ENCODE assay signal across 13 mouse cellular contexts in genomic region chr10:19994469-19995450, GRCm38 (mm10).
A peak's percentile ranks its signal among the peaks of the same experiment; 100 is the strongest.
DNase-seq lines count a peak whose midpoint lies in the region; ATAC-seq and TF ChIP-seq lines count a peak whose summit lies in the region.
"Had no signal": no experiment of that assay in that cellular context is flagged by ENCODE, and none has a peak within 500 bp of the region (broad histone marks: within the 10 kb centered on the region; RNA-seq: fewer than 3 reads in every experiment).

No protein-coding gene starts in this region.

- H3K4me3 ChIP-seq in layer of hippocampus, adult 2 months = no peak overlapping the region
- H3K4me3 ChIP-seq in lung, postnatal 0 days (ENCODE audit: low read depth, low read length) = no peak overlapping the region
- H3K4me3 ChIP-seq: erythroblast, embryonic 14.5 days; liver, embryonic 13.5 days had no signal

- no peak for TF ChIP-seq CTCF in layer of hippocampus, adult 2 months (conservative IDR thresholded peaks at IDR 0.05)
- TF ChIP-seq CTCF in lung, postnatal 0 days (IDR thresholded peaks at IDR 0.05) = no peak

- no peaks in the 10 kb centered on the region for H3K9me3 ChIP-seq in lung, postnatal 0 days (ENCODE audit: low read length)
- H3K9me3 ChIP-seq: liver, embryonic 13.5 days had no signal

- 61% methylated on average over 14 of the region's 14 CpGs for WGBS in lung, postnatal 0 days

- H3K27ac ChIP-seq in layer of hippocampus, adult 2 months = no peak overlapping the region
- H3K27ac ChIP-seq in lung, postnatal 0 days (ENCODE audit: low read length) = no peak overlapping the region
- H3K27ac ChIP-seq: liver, embryonic 13.5 days had no signal

- no peak for DNase-seq in cerebellum, adult 8-10 months
- peak; percentile 2 for DNase-seq in testis, postnatal 14 days (ENCODE audit: low spot score)
- no peak for DNase-seq in testis, postnatal 10 days (ENCODE audit: low spot score)
- DNase-seq in thymus, postnatal 4 days = peak; percentile 78
- no peak for DNase-seq in layer of hippocampus, adult 2 months (ENCODE audit: low spot score in 2 of 2)
- no peak for DNase-seq in lung, postnatal 0 days (ENCODE audit: low spot score)
- DNase-seq: adrenal gland, postnatal 10 days; gastrocnemius, postnatal 14 days; heart, postnatal 14 days; liver, embryonic 13.5 days had no signal

- peak; percentile 68; the same call in 1 of the 2 replicates for ATAC-seq in cerebellum, adult (ENCODE audit: insufficient number of reproducible peaks, low FRiP score, low TSS enrichment)
- 0 out of 2 replicates have a peak, but pooled peaks have one; percentile 52 for ATAC-seq in megakaryocyte progenitor cell, adult 5-6 weeks (replicated peaks; ENCODE audit: poor library complexity)
- ATAC-seq in lung, postnatal 0 days = no peak

- H3K4me2 ChIP-seq in lung, postnatal 0 days (replicated peaks; ENCODE audit: low read depth, low read length) = no peak overlapping the region
- H3K4me2 ChIP-seq: liver, embryonic 13.5 days had no signal

- H3K9ac ChIP-seq in lung, postnatal 0 days (replicated peaks; ENCODE audit: low read depth) = no peak overlapping the region
- H3K9ac ChIP-seq: liver, embryonic 13.5 days had no signal

- no peaks in the 10 kb centered on the region for H3K4me1 ChIP-seq in lung, postnatal 0 days (ENCODE audit: insufficient read depth, low read depth, low read length)

- H3K36me3 ChIP-seq in lung, postnatal 0 days (ENCODE audit: insufficient read depth, low read length) = no peaks in the 10 kb centered on the region
- H3K36me3 ChIP-seq: liver, embryonic 13.5 days had no signal

- no peak for TF ChIP-seq EP300 in lung, postnatal 0 days (IDR thresholded peaks at IDR 0.05)

- no peaks in the 10 kb centered on the region for H3K27me3 ChIP-seq in lung, postnatal 0 days (replicated peaks; ENCODE audit: insufficient read depth, low read length)
- H3K27me3 ChIP-seq: liver, embryonic 13.5 days had no signal

Comparison
In these comparisons a context has a peak if more than half of its experiments do, and no peak if none do; other contexts are left out.
1. DNase-seq: peak in testis, postnatal 14 days (single experiment) and thymus, postnatal 4 days (single experiment); none in cerebellum, adult 8-10 months (single experiment), testis, postnatal 10 days (single experiment), layer of hippocampus, adult 2 months (0 of 2) and lung, postnatal 0 days (single experiment).